Mouse (Mus musculus): ENCODE measurements around the gene Itpkb.

Itpkb gene

DNA sequence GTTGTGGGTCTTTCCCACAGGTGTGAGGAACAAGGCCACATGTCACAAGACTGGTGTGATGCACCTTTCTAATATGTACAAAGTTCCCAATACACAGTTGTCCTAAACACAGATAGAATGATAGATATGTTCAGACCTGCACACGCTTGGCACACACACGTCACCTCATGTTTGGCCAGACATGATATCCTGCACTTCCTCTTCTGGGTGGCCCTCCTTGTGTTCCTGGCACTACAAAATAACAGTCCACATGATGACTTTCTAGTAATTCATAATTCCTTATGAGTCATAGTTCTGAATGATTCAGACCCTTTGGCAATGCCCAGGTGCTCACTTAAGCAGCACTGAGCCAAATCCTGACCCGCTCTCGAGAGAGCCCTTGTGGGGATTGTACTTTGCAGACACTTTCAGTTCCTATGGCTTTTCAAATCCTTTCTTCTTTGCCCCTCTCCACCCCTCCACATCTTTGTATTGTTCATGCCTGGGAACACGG, 132.7 kb downstream of the Itpkb start:
- no peak for DNase-seq (ENCODE audit: low spot score)

DNA sequence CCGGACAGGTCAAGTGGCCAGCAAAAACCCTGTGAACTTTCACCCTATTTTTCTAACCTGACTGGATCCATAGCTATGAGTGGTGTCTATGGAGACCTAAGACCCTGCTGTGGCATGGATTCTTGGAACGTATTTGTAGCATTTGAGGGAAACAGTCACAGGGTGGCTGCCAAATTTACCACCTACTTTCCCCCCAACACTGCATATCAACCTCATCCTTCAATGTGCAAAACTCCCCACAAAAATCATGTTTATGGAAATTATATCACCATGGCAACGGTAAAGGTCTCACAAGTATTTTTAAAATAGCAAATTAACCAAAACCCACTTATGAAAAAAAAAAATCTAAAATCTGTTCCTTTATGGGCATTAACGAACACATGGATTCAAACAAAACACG, 134.1 kb downstream of the Itpkb start:
- DNase-seq (ENCODE audit: low spot score), result no peak

DNA sequence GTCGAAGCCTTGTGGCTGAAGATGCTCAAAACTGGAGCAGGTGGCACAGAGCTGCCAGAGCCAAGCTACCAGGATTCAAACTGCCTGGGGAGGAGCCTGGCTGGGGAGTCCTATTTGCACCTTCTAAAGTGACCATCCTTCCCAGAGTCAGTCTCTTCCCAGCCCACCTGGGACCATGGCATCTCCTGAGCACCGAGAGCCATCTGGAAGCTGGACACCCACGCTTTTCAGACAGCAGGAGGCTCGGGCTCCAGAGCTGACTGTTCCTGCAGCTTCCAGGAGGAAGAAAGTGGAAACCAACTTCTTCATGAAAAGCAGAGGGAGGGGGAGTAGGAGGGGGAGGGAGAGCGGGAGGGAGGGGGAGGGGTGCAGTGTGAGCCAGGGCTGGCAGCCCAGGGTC, 135.3 kb downstream of the Itpkb start:
- DNase-seq (ENCODE audit: low spot score), result no peak

DNA sequence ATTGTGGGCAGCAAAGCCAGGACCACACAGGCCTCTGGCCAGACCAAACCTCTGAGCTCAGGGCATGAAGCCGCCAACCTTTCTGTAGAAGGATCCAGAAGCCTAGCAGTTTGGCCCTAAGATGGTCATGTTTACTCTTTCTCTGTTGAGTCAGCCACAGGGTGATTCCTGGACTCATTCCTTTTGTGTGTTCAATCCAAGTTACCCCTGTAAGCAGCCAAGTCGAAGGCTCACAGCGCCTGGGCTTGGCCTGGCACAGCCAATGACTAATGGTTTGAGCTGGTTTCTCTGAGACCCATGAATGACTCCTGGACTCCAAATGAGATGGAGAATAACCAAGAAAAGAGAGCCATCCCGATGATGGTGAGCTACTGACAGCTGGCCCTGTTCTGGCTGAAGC, 137.7 kb downstream of the Itpkb start:
- no peak for DNase-seq (ENCODE audit: low spot score)

DNA sequence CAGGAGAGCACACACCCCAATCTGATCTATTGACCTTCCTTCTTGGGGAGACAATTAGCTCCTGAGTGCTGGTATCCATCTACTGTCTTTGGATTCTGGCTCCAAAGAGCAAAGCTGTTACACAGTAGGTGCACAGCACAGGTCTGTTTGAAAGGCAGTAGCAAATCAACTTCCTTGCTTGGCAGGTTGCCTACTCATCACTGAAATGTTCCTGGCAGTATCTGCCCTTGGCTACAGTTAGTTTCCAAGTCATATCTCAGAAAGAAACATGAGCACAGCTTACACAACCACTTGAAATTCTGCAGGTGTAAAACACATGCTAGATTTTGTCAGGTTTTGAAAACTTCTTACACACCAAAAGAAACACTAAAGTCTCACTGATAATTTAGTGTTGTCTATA, 143.3 kb downstream of the Itpkb start:
- no peak for DNase-seq (ENCODE audit: low spot score)
